Mouse (Mus musculus): ENCODE measurements around the gene Ift172. TPM values are rescaled to one million over a fixed set of nuclear protein-coding genes. Genes with fewer than 3 reads are reported as not detected.

Ift172 gene
- polyA plus RNA-seq, 1 experiment from 2014 or later = 22.7 TPM

DNA sequence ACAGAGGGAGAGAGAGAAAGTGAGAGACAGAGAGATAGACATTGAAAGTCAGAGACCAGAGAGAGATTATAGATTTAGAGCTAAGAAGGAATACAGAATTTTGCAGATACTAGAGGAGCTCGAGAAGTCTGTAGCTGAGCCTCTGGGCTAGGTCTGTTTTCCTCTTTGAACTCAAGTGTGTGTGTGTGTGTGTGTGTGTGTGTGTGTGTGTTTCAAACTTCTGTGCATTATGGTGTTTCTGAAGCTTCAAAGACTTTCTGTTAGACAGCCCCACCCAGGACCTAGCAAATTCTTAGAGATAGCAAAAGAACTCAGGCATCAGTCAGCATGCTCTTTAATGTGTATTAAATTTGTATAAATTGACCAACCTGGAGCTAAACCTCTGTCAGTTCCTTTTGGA lies 64.3 kb downstream of the Ift172 start:
- Histone ChIP-seq H3K4me3 (ENCODE audit: low read depth, low read length) (no peak overlapping the region), H3K9me3 (replicated peaks; ENCODE audit: control insufficient read depth, low read length) (no peaks in the 10 kb centered on the region), H3K9ac (ENCODE audit: low read depth, low read length) (no peak overlapping the region), H3K27ac (ENCODE audit: low read depth, low read length) (no peak overlapping the region), H3K27me3 (ENCODE audit: control insufficient read depth, insufficient read depth, low read length) (no peaks in the 10 kb centered on the region; the same call in 1 of the 2 replicates), H3K4me1 (ENCODE audit: control insufficient read depth, insufficient read depth, low read length) (no peaks in the 10 kb centered on the region), H3K36me3 (ENCODE audit: control insufficient read depth, insufficient read depth, low read length) (no peaks in the 10 kb centered on the region), H3K4me2 (no peak overlapping the region)
- no peak for ATAC-seq (replicated peaks; ENCODE audit: insufficient number of reproducible peaks, low FRiP score, low TSS enrichment)
- WGBS (ENCODE audit: insufficient replicate concordance) = 41% methylated on average over 1 of the region's 1 CpGs

DNA sequence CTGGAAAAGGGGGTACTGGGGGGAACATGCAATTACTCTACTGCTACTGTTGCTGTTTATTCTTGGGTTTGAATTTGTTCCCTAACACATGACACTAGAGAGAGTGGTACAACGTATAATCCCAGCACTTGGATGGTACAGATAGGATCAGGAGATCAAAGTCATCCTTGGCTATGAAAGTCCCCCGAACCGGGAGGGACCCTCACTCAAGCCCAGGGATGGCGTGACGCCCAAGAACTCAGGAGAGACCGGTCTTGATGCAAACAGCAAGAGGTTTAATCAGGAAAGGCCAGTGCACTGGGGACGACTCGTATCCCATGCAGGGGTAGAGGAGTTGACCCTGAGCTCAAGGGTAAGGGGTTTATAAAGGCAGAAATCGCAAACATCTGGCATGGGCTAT lies 68.2 kb downstream of the Ift172 start:
- H3K4me2 ChIP-seq = no peak overlapping the region
- H3K9ac ChIP-seq (ENCODE audit: low read depth, low read length) = no peak overlapping the region
- 92% methylated on average over 9 of the region's 9 CpGs for WGBS (ENCODE audit: insufficient replicate concordance)
- H3K4me1 ChIP-seq (ENCODE audit: control insufficient read depth, insufficient read depth, low read length) = 0 out of 2 replicates have a peak, but pooled peaks cover 6% of the 10 kb centered on the region
- H3K36me3 ChIP-seq (ENCODE audit: control insufficient read depth, insufficient read depth, low read length) = no peaks in the 10 kb centered on the region
- no peak for ATAC-seq (replicated peaks; ENCODE audit: insufficient number of reproducible peaks, low FRiP score, low TSS enrichment)
- no peaks in the 10 kb centered on the region for H3K9me3 ChIP-seq (replicated peaks; ENCODE audit: control insufficient read depth, low read length)
- no peak overlapping the region for H3K27ac ChIP-seq (ENCODE audit: low read depth, low read length)
- H3K27me3 ChIP-seq (ENCODE audit: control insufficient read depth, insufficient read depth, low read length) = no peaks in the 10 kb centered on the region; the same call in 1 of the 2 replicates
- H3K4me3 ChIP-seq (ENCODE audit: low read depth, low read length) = no peak overlapping the region

DNA sequence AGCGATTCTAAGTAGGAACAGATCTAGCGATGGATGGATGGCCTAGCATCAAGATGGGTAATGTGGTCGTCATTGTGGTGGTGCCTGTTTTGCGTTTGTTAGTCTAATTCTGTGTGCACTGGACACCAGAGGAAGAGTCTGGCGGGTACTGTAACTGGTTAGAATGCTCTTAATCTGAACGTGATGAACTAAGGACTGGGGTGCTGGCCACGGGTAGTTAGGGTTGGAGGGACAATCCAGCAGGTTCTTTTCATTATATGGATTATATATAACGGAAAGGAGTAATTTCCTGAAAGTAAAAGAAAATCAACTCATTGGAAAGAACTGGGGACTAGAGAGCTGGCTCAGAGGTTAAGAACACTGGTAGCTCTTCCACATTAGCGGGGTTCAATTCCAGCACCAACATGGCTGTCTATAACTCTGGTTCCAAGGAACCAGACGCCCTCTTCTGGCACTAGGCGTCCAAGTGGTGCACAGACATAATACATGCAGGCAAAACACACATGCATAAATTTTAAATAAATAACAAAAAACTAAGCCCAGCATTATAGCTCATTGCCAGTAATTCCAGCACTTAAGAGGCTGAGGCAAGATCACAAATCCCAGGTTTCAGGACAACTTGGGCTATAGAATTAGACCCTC lies 69.5 kb downstream of the Ift172 start:
- peak overlapping the region; percentile 90 for H3K4me2 ChIP-seq
- peak overlapping the region; percentile 94 for H3K4me3 ChIP-seq (ENCODE audit: low read depth, low read length)
- H3K9ac ChIP-seq (ENCODE audit: low read depth, low read length) = peak overlapping the region; percentile 96
- peak overlapping the region; percentile 89 for H3K27ac ChIP-seq (ENCODE audit: low read depth, low read length)
- H3K4me1 ChIP-seq (ENCODE audit: control insufficient read depth, insufficient read depth, low read length) = 0 out of 2 replicates have a peak, but pooled peaks cover 6% of the 10 kb centered on the region
- no peaks in the 10 kb centered on the region for H3K27me3 ChIP-seq (ENCODE audit: control insufficient read depth, insufficient read depth, low read length)
- WGBS (ENCODE audit: insufficient replicate concordance) = 15% methylated on average over 11 of the region's 11 CpGs
- no peaks in the 10 kb centered on the region for H3K36me3 ChIP-seq (ENCODE audit: control insufficient read depth, insufficient read depth, low read length)
- no peak for ATAC-seq (replicated peaks; ENCODE audit: insufficient number of reproducible peaks, low FRiP score, low TSS enrichment)
- H3K9me3 ChIP-seq (replicated peaks; ENCODE audit: control insufficient read depth, low read length) = no peaks in the 10 kb centered on the region

DNA sequence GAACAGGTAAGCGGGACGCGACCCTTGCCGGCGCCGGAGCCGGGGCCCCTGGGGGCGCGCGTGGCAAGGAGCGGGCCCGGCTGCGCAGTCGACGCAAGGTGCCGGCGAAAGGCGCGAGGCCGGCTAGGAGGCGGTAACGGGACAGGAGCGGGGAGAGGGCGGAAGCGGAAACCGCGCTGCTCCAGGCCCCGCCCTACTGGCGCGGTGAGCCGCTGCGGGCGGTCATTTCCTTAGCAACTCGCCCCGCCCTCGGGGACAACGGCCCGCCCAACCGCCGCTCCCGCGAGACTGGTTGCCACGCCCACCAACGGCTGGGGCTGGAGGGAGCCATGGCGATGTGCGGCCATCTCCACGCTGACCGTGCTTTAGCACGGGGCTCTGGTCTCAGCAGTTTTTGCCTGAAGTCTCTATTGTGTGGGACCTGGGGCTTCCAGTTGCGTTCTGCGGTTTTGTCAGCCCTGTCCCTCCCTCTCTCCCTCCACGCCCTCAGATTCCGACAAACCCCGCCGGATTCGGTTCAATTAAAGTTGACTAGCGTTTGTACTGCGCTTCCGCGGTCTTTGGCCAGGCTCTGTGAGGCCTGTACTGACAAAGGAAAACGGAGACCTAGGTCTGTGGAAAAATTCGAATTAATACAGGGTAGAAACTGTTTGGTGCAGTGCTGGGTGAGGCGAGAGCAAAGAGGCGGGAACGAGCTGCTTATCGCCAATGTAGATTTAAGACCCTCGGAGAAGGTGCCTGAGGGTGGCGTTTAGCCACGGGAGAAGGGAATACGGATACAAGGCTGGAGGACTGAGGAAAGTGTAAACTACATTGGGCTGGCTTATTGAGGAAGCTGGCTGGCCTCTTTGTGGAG lies 70.2 kb downstream of the Ift172 start, which contains the start of gene Ppm1g:
Ppm1g (minus strand) TSS at position 240 of the 856 bp plus-strand sequence.
- Histone ChIP-seq H3K4me3 (ENCODE audit: low read depth, low read length) (peak within 1 kb of the TSS; percentile 94), H3K4me1 (ENCODE audit: control insufficient read depth, insufficient read depth, low read length) (0 out of 2 replicates have a peak, but pooled peaks cover 6% of the 10 kb centered on the region), H3K9ac (ENCODE audit: low read depth, low read length) (peak within 1 kb of the TSS; percentile 96), H3K27ac (ENCODE audit: low read depth, low read length) (peak within 1 kb of the TSS; percentile 89), H3K4me2 (peak within 1 kb of the TSS; percentile 90), H3K36me3 (ENCODE audit: control insufficient read depth, insufficient read depth, low read length) (no peaks in the 10 kb centered on the region), H3K9me3 (replicated peaks; ENCODE audit: control insufficient read depth, low read length) (no peaks in the 10 kb centered on the region), H3K27me3 (ENCODE audit: control insufficient read depth, insufficient read depth, low read length) (no peaks in the 10 kb centered on the region)
- ATAC-seq (replicated peaks; ENCODE audit: insufficient number of reproducible peaks, low FRiP score, low TSS enrichment) = peak; percentile 96
- WGBS (ENCODE audit: insufficient replicate concordance) = under 1% methylated on average over 63 of the region's 70 CpGs

DNA sequence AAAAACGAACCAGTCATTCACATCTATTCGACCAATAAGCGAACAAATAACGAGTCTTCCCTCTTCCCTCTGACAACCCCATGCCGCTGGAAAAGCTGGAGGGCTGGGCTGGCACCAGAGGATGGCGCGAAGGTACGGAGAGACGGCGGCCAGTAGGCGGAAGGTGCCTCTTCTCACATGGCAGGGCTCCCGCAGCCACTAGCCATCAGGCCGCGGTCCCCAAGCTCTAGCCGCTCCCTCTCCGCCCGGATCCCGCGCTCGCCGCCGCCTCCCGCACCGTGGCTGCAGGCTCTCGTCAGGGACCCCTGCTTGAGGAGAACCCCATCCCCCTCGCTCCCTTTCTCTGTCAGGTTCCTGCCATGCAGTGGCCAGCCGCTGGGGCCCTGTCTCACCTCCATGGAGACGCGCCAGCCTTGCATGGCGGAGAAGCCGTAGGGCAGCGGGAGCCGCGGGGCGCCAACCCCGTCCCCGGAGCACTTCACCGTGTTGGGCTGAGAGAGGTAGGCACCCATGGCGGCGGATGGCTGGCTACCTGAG lies 70.9 kb downstream of the Ift172 start:
- under 1% methylated on average over 39 of the region's 40 CpGs for WGBS (ENCODE audit: insufficient replicate concordance)
- ATAC-seq (replicated peaks; ENCODE audit: insufficient number of reproducible peaks, low FRiP score, low TSS enrichment) = peak; percentile 36

DNA sequence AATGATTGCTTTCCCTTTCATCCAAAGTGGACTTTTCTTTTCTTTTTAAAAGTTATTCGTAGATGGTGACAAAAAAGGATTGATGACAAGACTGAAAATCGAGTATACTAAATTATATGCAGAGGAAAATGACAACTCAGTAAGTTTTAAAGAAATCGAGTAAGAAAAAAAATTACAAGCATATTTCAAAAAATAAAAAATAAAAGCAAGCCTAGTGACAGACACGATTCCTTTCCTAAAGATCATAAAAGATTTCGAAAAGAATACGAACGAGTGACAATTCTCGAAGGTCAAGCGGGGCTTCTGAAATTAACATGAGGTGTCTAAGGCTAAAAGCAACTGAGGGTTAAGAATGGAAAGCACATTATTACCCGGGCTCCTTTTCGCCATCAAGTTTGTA lies 71.4 kb downstream of the Ift172 start:
- H3K27me3 ChIP-seq (ENCODE audit: control insufficient read depth, insufficient read depth, low read length) = no peaks in the 10 kb centered on the region
- no peaks in the 10 kb centered on the region for H3K9me3 ChIP-seq (replicated peaks; ENCODE audit: control insufficient read depth, low read length)
- no peak for ATAC-seq (replicated peaks; ENCODE audit: insufficient number of reproducible peaks, low FRiP score, low TSS enrichment)
- 0 out of 2 replicates have a peak, but pooled peaks cover 6% of the 10 kb centered on the region for H3K4me1 ChIP-seq (ENCODE audit: control insufficient read depth, insufficient read depth, low read length)
- H3K4me3 ChIP-seq (ENCODE audit: low read depth, low read length) = peak overlapping the region; percentile 94
- no peaks in the 10 kb centered on the region for H3K36me3 ChIP-seq (ENCODE audit: control insufficient read depth, insufficient read depth, low read length)
- H3K27ac ChIP-seq (ENCODE audit: low read depth, low read length) = 0 out of 2 replicates have a peak overlapping the region, but pooled peaks have one; percentile 89
- peak overlapping the region; percentile 90 for H3K4me2 ChIP-seq
- 2% methylated on average over 11 of the region's 11 CpGs for WGBS (ENCODE audit: insufficient replicate concordance)
- H3K9ac ChIP-seq (ENCODE audit: low read depth, low read length) = peak overlapping the region; percentile 96

More for the DNA sequence above, 70.9 kb downstream of the Ift172 start:
- Histone ChIP-seq H3K4me1 (ENCODE audit: control insufficient read depth, insufficient read depth, low read length) (0 out of 2 replicates have a peak, but pooled peaks cover 6% of the 10 kb centered on the region), H3K27me3 (ENCODE audit: control insufficient read depth, insufficient read depth, low read length) (no peaks in the 10 kb centered on the region), H3K4me3 (ENCODE audit: low read depth, low read length) (peak overlapping the region; percentile 94), H3K27ac (ENCODE audit: low read depth, low read length) (peak overlapping the region; percentile 89), H3K4me2 (peak overlapping the region; percentile 90), H3K36me3 (ENCODE audit: control insufficient read depth, insufficient read depth, low read length) (no peaks in the 10 kb centered on the region), H3K9ac (ENCODE audit: low read depth, low read length) (peak overlapping the region; percentile 96), H3K9me3 (replicated peaks; ENCODE audit: control insufficient read depth, low read length) (no peaks in the 10 kb centered on the region)

DNA sequence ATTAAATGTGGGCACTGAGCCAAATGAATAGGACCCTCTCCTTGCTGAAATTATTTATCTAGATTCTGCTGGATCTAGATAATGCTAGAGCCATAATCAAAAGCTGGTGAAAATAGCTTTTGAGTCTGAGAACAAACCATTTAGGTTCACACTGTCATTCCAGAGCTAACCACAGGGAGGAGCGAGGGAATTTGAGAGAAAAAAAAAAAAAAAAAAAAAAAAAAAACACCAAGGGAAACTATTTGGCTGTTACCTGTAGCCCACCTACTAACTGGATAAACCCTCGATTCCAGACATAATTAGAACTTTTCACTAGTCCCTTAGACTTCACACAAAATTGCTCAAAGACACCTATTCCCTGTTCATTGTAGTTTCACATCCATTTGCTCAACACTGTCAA lies 71.8 kb downstream of the Ift172 start:
- Histone ChIP-seq H3K4me2 (peak overlapping the region; percentile 90), H3K27me3 (ENCODE audit: control insufficient read depth, insufficient read depth, low read length) (no peaks in the 10 kb centered on the region), H3K9ac (ENCODE audit: low read depth, low read length) (0 out of 2 replicates have a peak overlapping the region, but pooled peaks have one; percentile 22), H3K4me3 (ENCODE audit: low read depth, low read length) (peak overlapping the region; percentile 94), H3K4me1 (ENCODE audit: control insufficient read depth, insufficient read depth, low read length) (0 out of 2 replicates have a peak, but pooled peaks cover 6% of the 10 kb centered on the region), H3K27ac (ENCODE audit: low read depth, low read length) (no peak overlapping the region), H3K9me3 (replicated peaks; ENCODE audit: control insufficient read depth, low read length) (no peaks in the 10 kb centered on the region), H3K36me3 (ENCODE audit: control insufficient read depth, insufficient read depth, low read length) (no peaks in the 10 kb centered on the region)
- 3% methylated on average over 2 of the region's 2 CpGs for WGBS (ENCODE audit: insufficient replicate concordance)
- no peak for ATAC-seq (replicated peaks; ENCODE audit: insufficient number of reproducible peaks, low FRiP score, low TSS enrichment)

DNA sequence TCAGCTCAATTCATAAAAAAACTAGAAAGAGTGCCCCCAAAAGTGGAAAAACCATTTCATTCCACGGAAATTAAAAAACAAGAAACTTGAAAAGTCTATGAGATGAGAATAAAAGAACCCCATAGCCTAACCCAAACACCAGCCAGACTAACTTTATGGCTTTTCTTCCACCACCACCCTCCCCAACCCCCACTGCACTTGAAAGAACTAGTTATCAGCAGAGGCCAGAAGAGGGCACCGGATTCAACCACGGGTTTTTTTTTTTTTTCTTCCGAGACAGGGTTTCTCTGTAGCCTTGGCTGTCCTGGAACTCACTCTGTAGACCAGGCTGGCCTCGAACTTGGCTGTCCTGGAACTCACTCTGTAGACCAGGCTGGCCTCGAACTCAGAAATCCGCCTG lies 72.6 kb downstream of the Ift172 start:
- no peaks in the 10 kb centered on the region for H3K36me3 ChIP-seq (ENCODE audit: control insufficient read depth, insufficient read depth, low read length)
- WGBS (ENCODE audit: insufficient replicate concordance) = 47% methylated on average over 7 of the region's 7 CpGs
- H3K9ac ChIP-seq (ENCODE audit: low read depth, low read length) = no peak overlapping the region
- ATAC-seq (replicated peaks; ENCODE audit: insufficient number of reproducible peaks, low FRiP score, low TSS enrichment) = no peak
- no peak overlapping the region for H3K4me3 ChIP-seq (ENCODE audit: low read depth, low read length)
- 0 out of 2 replicates have a peak, but pooled peaks cover 6% of the 10 kb centered on the region for H3K4me1 ChIP-seq (ENCODE audit: control insufficient read depth, insufficient read depth, low read length)
- no peaks in the 10 kb centered on the region for H3K9me3 ChIP-seq (replicated peaks; ENCODE audit: control insufficient read depth, low read length)
- peak overlapping the region; percentile 90 for H3K4me2 ChIP-seq
- no peak overlapping the region for H3K27ac ChIP-seq (ENCODE audit: low read depth, low read length)
- no peaks in the 10 kb centered on the region for H3K27me3 ChIP-seq (ENCODE audit: control insufficient read depth, insufficient read depth, low read length)

Measured in heart, embryonic 11.5 days (tissue).